Mouse (Mus musculus) ES-E14 (cell line): ENCODE measurements at regions not wholly inside any gene's neighbourhood (a gene's known extent, or its start where the extent isn't known, plus 50 kb on each side); places are given as distances from the start of the nearest gene placed in this dataset.

ENCODE experiments used
- CHD2 ChIP-seq: IDR thresholded peaks from 2 replicates; pipeline ENCODE4 v1.6.1; 2014; ENCODE audit warnings: mild to moderate bottlenecking, low read depth, low read length, inconsistent platforms
- HCFC1 ChIP-seq: IDR thresholded peaks from 2 replicates; pipeline ENCODE4 v1.6.1; 2012; ENCODE audit warnings: low read length, inconsistent platforms, borderline replicate concordance; ENCODE audit not compliant: insufficient read depth
- MAFK ChIP-seq: IDR thresholded peaks from 2 replicates; pipeline ENCODE4 v1.6.1; 2014; ENCODE audit warnings: mild to moderate bottlenecking, low read depth, low read length, inconsistent platforms; ENCODE audit not compliant: insufficient read depth
- ZC3H11A ChIP-seq: IDR thresholded peaks from 2 replicates; pipeline ENCODE4 v1.6.1; 2012; ENCODE audit warnings: low read depth, mild to moderate bottlenecking, inconsistent platforms, low read length, borderline replicate concordance
- ZNF384 ChIP-seq: IDR thresholded peaks from 2 replicates; pipeline ENCODE4 v1.6.1; 2012; ENCODE audit warnings: low read depth, low read length, inconsistent platforms

- no peak for TF ChIP-seq ZC3H11A
- no peak for TF ChIP-seq HCFC1
- no peak for TF ChIP-seq MAFK
- TF ChIP-seq ZNF384: no peak
- no peak for TF ChIP-seq CHD2
Observed at GRCm38 (mm10) chr15:31096206-31096605, 127.9 kb upstream of the Dap start.
